Mouse (Mus musculus) hindbrain, embryonic 16.5 days (tissue): ENCODE data around the gene Rnf157. TPM values are rescaled to one million over a fixed set of nuclear protein-coding genes. Genes with fewer than 3 reads are reported as not detected.

Experiments used
- ATAC-seq: fragments of 200-750 bp; cut with Nextera tagmentation; 2 replicates; pipeline ENCODE4 v1.8.0; 2017; ENCODE audit warnings: moderate TSS enrichment, moderate library complexity
- H3K27ac ChIP-seq: fragments of 300-500 bp; sonication (generic); 2 replicates; pipeline ENCODE4 v1.5.1; 2014; ENCODE audit warnings: low read depth, mild to moderate bottlenecking, control low read depth, low read length, moderate library complexity
- H3K27me3 ChIP-seq: fragments of 300-500 bp; sonication (generic); replicated peaks from 2 replicates; pipeline ENCODE4 v1.6.1; 2014; ENCODE audit warnings: low read length; ENCODE audit not compliant: control insufficient read depth, insufficient read depth
- H3K36me3 ChIP-seq: fragments of 300-500 bp; sonication (generic); 2 replicates; pipeline ENCODE4 v1.6.1; 2014; ENCODE audit warnings: mild to moderate bottlenecking, low read length, moderate library complexity, mixed read lengths; ENCODE audit not compliant: control insufficient read depth, insufficient read depth
- H3K4me1 ChIP-seq: fragments of 300-500 bp; sonication (generic); 2 replicates; pipeline ENCODE4 v1.6.1; 2014; ENCODE audit warnings: low read depth, low read length; ENCODE audit not compliant: control insufficient read depth, insufficient read depth
- H3K4me2 ChIP-seq: fragments of 300-500 bp; sonication (generic); 2 replicates; pipeline ENCODE4 v1.6.1; 2014; ENCODE audit warnings: mild to moderate bottlenecking, low read length, control low read depth, moderate library complexity
- H3K4me3 ChIP-seq: fragments of 300-500 bp; sonication (generic); 2 replicates; pipeline ENCODE4 v1.5.1; 2014; ENCODE audit warnings: mild to moderate bottlenecking, low read length, control low read depth, moderate library complexity
- H3K9ac ChIP-seq: fragments of 300-500 bp; sonication (generic); 2 replicates; pipeline ENCODE4 v1.6.1; 2014; ENCODE audit warnings: low read depth, mild to moderate bottlenecking, control low read depth, low read length, moderate library complexity
- H3K9me3 ChIP-seq: fragments of 300-500 bp; sonication (generic); 2 replicates; pipeline ENCODE4 v1.6.1; 2014; ENCODE audit warnings: mild to moderate bottlenecking, low read length, moderate library complexity; ENCODE audit not compliant: control insufficient read depth
- WGBS: fragments of 180-500 bp; shearing (Covaris S2); extraction: QIAGEN DNeasy Blood & Tissue Kit; methylation state at CpG from one replicate; pipeline ENCODE4 v1.1.7; 2014; 5-methylcytosine and 5-hydroxymethylcytosine counted together
- polyA plus RNA-seq: library from polyadenylated mRNA; unstranded; fragments of >200 nt; fragmentation: Nextera tagmentation; extraction: Ambion mirVana; gene quantifications from 2 replicates; pipeline ENCODE4 v1.2.1, GENCODE M21; 2015

Rnf157 gene
- polyA plus RNA-seq, 1 experiment from 2014 or later: 28.5 TPM

GRCm38 (mm10) chr11:116434967-116435752 lies 22.3 kb upstream of the Rnf157 start:
- peak overlapping the region; percentile 84 for H3K4me3 ChIP-seq
- H3K4me2 ChIP-seq: peak overlapping the region; percentile 87
- no peak for ATAC-seq
- H3K9me3 ChIP-seq: no peaks in the 10 kb centered on the region
- H3K27me3 ChIP-seq: no peaks in the 10 kb centered on the region
- 51% methylated on average over 12 of the region's 12 CpGs for WGBS
- H3K4me1 ChIP-seq: peaks cover 22% of the 10 kb centered on the region
- H3K9ac ChIP-seq: peak overlapping the region; percentile 93
- H3K36me3 ChIP-seq: no peaks in the 10 kb centered on the region; the same call in 1 of the 2 replicates
- peak overlapping the region; percentile 89 for H3K27ac ChIP-seq

GRCm38 (mm10) chr11:116434287-116434966 lies 21.6 kb upstream of the Rnf157 start:
- Histone ChIP-seq H3K27me3 (no peaks in the 10 kb centered on the region), H3K4me1 (peaks cover 22% of the 10 kb centered on the region), H3K27ac (peak overlapping the region; percentile 89), H3K9ac (peak overlapping the region; percentile 93), H3K36me3 (no peaks in the 10 kb centered on the region; the same call in 1 of the 2 replicates), H3K4me2 (peak overlapping the region; percentile 87), H3K9me3 (no peaks in the 10 kb centered on the region), H3K4me3 (peak overlapping the region; percentile 84)
- WGBS: 0% methylated on average over 38 of the region's 67 CpGs
- ATAC-seq: peak; percentile 17; the same call in 1 of the 2 replicates

- peak within 1 kb of the TSS; percentile 89 for H3K27ac ChIP-seq
- WGBS: 2% methylated on average over 49 of the region's 66 CpGs
- H3K4me2 ChIP-seq: peak within 1 kb of the TSS; percentile 87
Measured at GRCm38 (mm10) chr11:116433356-116434286, 20.8 kb upstream of the Rnf157 start, which contains the start of gene Ubald2. TSS of gene Ubald2 (plus strand) at chr11:116434094.

GRCm38 (mm10) chr11:116432593-116433355 lies 19.9 kb upstream of the Rnf157 start:
- Histone ChIP-seq H3K36me3 (no peaks in the 10 kb centered on the region; the same call in 1 of the 2 replicates), H3K4me3 (no peak overlapping the region), H3K9me3 (no peaks in the 10 kb centered on the region), H3K4me2 (no peak overlapping the region), H3K27me3 (no peaks in the 10 kb centered on the region), H3K9ac (no peak overlapping the region), H3K27ac (no peak overlapping the region), H3K4me1 (peaks cover 22% of the 10 kb centered on the region)
- no peak for ATAC-seq
- 69% methylated on average over 8 of the region's 8 CpGs for WGBS

More at GRCm38 (mm10) chr11:116433356-116434286, 20.8 kb upstream of the Rnf157 start, which contains the start of gene Ubald2:
- Histone ChIP-seq H3K9me3 (no peaks in the 10 kb centered on the region), H3K27me3 (no peaks in the 10 kb centered on the region), H3K4me3 (peak within 1 kb of the TSS; percentile 84), H3K9ac (peak within 1 kb of the TSS; percentile 93), H3K4me1 (peaks cover 22% of the 10 kb centered on the region), H3K36me3 (no peaks in the 10 kb centered on the region; the same call in 1 of the 2 replicates)
- ATAC-seq: peak; percentile 99

- Histone ChIP-seq H3K9ac (no peak overlapping the region), H3K4me2 (no peak overlapping the region), H3K4me3 (no peak overlapping the region), H3K27me3 (no peaks in the 10 kb centered on the region), H3K9me3 (no peaks in the 10 kb centered on the region), H3K27ac (no peak overlapping the region), H3K4me1 (peaks cover 21% of the 10 kb centered on the region), H3K36me3 (no peaks in the 10 kb centered on the region; the same call in 1 of the 2 replicates)
- 58% methylated on average over 6 of the region's 6 CpGs for WGBS
- no peak for ATAC-seq
Measured at GRCm38 (mm10) chr11:116432127-116432526, 19.3 kb upstream of the Rnf157 start.

GRCm38 (mm10) chr11:116431428-116432077 lies 18.7 kb upstream of the Rnf157 start:
- Histone ChIP-seq H3K4me2 (no peak overlapping the region), H3K9me3 (no peaks in the 10 kb centered on the region), H3K27ac (no peak overlapping the region), H3K9ac (no peak overlapping the region), H3K4me1 (peaks cover 16% of the 10 kb centered on the region), H3K27me3 (no peaks in the 10 kb centered on the region), H3K36me3 (no peaks in the 10 kb centered on the region), H3K4me3 (no peak overlapping the region)
- ATAC-seq: no peak
- WGBS: 55% methylated on average over 11 of the region's 11 CpGs

GRCm38 (mm10) chr11:116430723-116431427 lies 18.0 kb upstream of the Rnf157 start:
- Histone ChIP-seq H3K36me3 (no peaks in the 10 kb centered on the region), H3K9me3 (no peaks in the 10 kb centered on the region), H3K4me2 (no peak overlapping the region), H3K4me1 (peaks cover 10% of the 10 kb centered on the region), H3K4me3 (no peak overlapping the region), H3K27ac (no peak overlapping the region), H3K9ac (no peak overlapping the region), H3K27me3 (no peaks in the 10 kb centered on the region)
- 47% methylated on average over 22 of the region's 22 CpGs for WGBS
- no peak for ATAC-seq
